Mouse (Mus musculus) embryonic facial prominence, embryonic 10.5 days (tissue): Measurements from ENCODE around the gene AI837181. TPM values are rescaled to one million over a fixed set of nuclear protein-coding genes. Genes with fewer than 3 reads are reported as not detected.

Experiments used
- DNase-seq: peaks from one replicate; pipeline ENCODE4 v3.0.0-alpha.2; 2017; ENCODE audit warnings: low spot score
- H3K27ac ChIP-seq: fragments of 300-500 bp; sonication (generic); replicated peaks from 2 replicates; pipeline ENCODE4 v1.5.1; 2016; ENCODE audit warnings: mild to moderate bottlenecking
- H3K27me3 ChIP-seq: fragments of 300-500 bp; sonication (generic); replicated peaks from 2 replicates; pipeline ENCODE4 v1.6.1; 2016; ENCODE audit warnings: low read depth, mild to moderate bottlenecking; ENCODE audit not compliant: poor library complexity, severe bottlenecking
- H3K36me3 ChIP-seq: fragments of 300-500 bp; sonication (generic); replicated peaks from 2 replicates; pipeline ENCODE4 v1.6.1; 2016; ENCODE audit warnings: mild to moderate bottlenecking, moderate library complexity
- H3K4me1 ChIP-seq: fragments of 300-500 bp; sonication (generic); 2 replicates; pipeline ENCODE4 v1.6.1; 2016
- H3K4me3 ChIP-seq: fragments of 300-500 bp; sonication (generic); 2 replicates; pipeline ENCODE4 v1.5.1; 2016; ENCODE audit warnings: mild to moderate bottlenecking, moderate library complexity
- H3K9me3 ChIP-seq: fragments of 300-500 bp; sonication (generic); 2 replicates; pipeline ENCODE4 v1.6.1; 2016; ENCODE audit warnings: mild to moderate bottlenecking
- WGBS: fragments of 180-500 bp; shearing (Covaris S2); methylation state at CpG from one replicate; pipeline ENCODE4 v1.1.7; 2016; 5-methylcytosine and 5-hydroxymethylcytosine counted together
- polyA plus RNA-seq: library from polyadenylated mRNA; unstranded; fragments of >200 nt; fragmentation: Nextera tagmentation; extraction: Ambion mirVana; gene quantifications from 2 replicates; pipeline ENCODE4 v1.2.1, GENCODE M21; 2016

Gene AI837181
- polyA plus RNA-seq, 1 experiment from 2014 or later: 55.0 TPM

DNA sequence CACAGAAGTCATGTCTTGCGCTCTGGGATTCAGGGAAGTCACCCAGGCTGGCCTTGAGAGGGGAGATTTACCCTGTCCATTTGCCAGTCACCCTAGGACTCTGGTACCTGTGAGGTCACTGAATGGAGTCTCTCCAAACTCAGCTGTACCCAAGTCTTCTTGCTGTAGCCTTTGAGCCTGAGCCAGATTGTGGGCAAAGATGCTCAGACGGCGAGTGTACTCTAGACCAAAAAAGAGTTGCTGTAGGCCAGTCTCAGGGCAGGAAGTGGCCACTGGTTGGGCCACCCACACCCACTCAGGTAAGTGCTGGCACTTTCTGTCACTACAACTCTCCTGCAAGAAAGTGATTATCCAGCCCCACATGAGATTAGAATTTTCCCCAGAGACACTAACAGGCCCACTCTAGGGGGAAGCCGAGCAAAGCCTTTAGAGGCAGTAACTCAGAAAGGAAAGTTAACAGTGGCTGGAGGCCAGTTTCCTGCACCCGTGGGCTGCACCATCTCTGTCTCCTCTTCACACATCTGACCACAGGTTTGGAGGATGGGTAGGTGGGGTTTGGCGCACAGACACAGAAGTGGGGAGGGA is 42.1 kb downstream of the AI837181 start:
- Histone ChIP-seq H3K4me3 (no peak overlapping the region), H3K9me3 (no peaks in the 10 kb centered on the region), H3K27me3 (no peaks in the 10 kb centered on the region), H3K36me3 (peaks cover 67% of the 10 kb centered on the region), H3K4me1 (peaks cover 10% of the 10 kb centered on the region), H3K27ac (no peak overlapping the region)
- DNase-seq: no peak
- 92% methylated on average over 6 of the region's 6 CpGs for WGBS

DNA sequence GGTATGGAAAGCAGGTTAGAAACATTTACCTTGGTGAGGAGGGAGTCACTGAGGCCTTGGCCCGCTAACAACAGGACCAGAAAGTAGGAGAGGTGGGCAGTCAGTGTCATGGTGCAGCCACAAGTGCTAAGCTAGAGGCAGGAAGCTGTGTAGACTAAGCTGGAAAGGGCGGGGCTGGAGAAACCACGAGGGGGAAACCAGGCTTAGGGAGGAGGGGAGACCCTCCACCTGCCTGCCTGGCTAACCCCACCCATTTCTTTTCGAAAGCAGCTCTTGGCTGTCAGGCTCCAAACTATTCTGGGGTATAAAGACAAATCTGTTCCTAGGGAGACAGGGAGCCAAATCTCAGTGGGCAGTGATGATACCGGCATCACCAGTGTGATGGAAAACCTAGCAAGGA is 43.4 kb downstream of the AI837181 start, which contains the start of gene Ctsw:
Gene Ctsw, minus strand, starts transcription at position 134 of the 400 bp plus-strand sequence.
- Histone ChIP-seq H3K36me3 (peaks cover 55% of the 10 kb centered on the region), H3K27ac (no peak within 1 kb of the TSS), H3K9me3 (no peaks in the 10 kb centered on the region), H3K4me3 (no peak within 1 kb of the TSS), H3K27me3 (no peaks in the 10 kb centered on the region), H3K4me1 (peaks cover 10% of the 10 kb centered on the region)
- no peak for DNase-seq
- WGBS: 56% methylated on average over 5 of the region's 5 CpGs

DNA sequence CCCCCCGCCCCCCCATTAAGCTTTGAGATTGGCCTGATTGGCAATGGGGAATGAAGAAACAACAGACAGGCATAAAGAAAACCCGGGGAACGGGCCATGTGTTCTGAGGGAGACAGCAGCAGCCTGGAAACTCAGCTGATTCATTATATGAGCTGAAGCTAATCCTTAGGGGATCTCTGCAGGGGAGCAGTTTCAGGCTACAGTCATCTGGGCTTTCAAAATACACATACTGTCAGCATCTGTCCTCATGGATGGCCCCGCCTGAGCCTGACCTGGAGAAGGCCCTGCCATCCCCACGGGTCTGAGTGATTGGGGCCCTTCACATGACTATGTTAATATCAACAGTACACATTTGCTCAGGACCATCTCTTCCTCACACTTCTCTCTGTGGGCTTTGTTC is 46.9 kb downstream of the AI837181 start:
- Histone ChIP-seq H3K4me3 (no peak overlapping the region), H3K9me3 (no peaks in the 10 kb centered on the region), H3K36me3 (peaks cover 29% of the 10 kb centered on the region), H3K27ac (no peak overlapping the region), H3K4me1 (peaks cover 30% of the 10 kb centered on the region), H3K27me3 (no peaks in the 10 kb centered on the region)
- 61% methylated on average over 5 of the region's 5 CpGs for WGBS
- DNase-seq: no peak

DNA sequence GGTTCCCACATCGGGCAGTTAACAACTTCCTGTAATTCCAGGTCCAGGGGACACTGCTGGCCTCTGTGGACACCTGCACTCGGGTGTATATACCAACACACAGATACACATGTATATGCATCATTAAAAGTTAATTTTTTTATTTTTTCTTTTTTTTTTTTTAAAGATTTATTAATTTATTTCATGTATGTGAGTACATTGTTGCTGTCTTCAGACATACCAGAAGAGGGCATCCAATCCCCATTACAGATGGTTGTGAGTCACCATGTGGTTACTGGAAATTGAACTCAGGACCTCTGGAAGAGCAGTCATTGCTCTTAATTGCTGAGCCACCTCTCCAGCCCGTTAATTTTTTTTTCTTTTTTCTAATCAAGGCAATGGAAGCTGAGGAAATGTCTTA is 47.9 kb downstream of the AI837181 start:
- Histone ChIP-seq H3K4me1 (peaks cover 32% of the 10 kb centered on the region), H3K9me3 (no peaks in the 10 kb centered on the region), H3K27me3 (no peaks in the 10 kb centered on the region), H3K36me3 (peaks cover 29% of the 10 kb centered on the region), H3K27ac (no peak overlapping the region), H3K4me3 (peak overlapping the region; percentile 81; the same call in 1 of the 2 replicates)
- 80% methylated on average over 3 of the region's 3 CpGs for WGBS
- no peak for DNase-seq

DNA sequence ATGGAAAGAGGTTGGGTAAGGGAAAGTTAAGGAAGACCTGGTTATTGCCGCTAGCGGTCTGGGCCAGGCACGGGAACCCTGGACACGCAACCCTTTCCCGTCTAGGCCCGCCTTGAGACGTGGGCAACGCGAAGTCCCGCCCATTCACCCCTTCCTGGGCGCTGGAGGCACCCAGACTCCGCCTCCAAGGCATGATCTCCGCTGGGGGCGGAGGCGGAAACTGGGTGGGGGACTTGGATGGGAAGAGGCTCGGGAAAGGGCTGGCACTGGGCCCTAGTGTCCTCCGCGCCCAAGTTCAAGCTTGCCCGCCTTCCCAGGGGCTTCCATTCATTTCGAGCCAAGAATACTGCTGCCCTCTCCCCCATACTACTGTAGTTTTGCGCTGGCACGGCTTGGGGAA is 48.8 kb downstream of the AI837181 start, which contains the start of gene Efemp2:
Gene Efemp2, plus strand, starts transcription at position 235 of the 400 bp plus-strand sequence.
- Histone ChIP-seq H3K27me3 (no peaks in the 10 kb centered on the region), H3K36me3 (peaks cover 29% of the 10 kb centered on the region), H3K27ac (peak within 1 kb of the TSS; percentile 95), H3K4me1 (peaks cover 32% of the 10 kb centered on the region), H3K4me3 (peak within 1 kb of the TSS; percentile 81), H3K9me3 (no peaks in the 10 kb centered on the region)
- DNase-seq: peak; percentile 84
- WGBS: 2% methylated on average over 22 of the region's 22 CpGs

DNA sequence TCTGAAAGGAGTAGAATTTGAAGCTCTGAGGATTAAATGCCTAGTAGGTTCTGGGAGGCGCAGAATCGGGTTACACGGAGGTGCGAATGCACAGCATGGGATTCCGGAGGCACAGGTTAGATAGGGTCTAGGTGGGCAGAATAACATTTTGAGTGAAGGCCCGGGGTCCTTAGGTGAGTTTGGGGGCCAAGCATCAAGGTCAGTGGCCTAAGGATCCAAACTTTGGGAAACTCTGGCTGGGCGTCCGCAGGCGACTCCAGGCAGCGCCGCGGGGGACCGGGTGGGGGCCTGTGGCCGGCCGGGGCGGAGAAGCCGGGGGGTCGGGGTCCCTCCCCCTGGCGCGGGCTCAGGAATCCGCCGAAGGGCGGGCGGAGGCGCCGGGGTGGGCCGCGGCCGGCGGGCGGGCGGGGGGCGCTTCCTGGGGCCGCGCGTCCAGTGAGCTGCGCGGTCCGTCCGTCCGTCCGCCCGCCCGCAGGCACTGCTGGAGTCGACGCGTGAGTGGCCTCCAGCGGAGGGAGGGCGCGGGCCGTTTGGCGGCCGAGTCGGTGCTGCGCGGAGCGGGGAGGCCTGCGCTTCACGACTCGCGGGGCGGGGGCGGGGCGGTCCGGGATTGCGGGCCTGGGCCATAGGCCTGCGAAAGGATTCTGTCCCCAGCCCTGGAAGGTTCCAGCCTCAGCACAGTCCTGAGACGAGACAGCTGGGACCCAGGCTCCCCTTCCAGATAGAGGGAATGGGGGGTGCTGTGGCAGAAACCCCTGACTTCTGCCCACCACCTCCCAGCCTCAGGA is 49.5 kb downstream of the AI837181 start:
- no peaks in the 10 kb centered on the region for H3K9me3 ChIP-seq
- no peaks in the 10 kb centered on the region for H3K27me3 ChIP-seq
- H3K4me1 ChIP-seq: peaks cover 32% of the 10 kb centered on the region
- peak overlapping the region; percentile 95 for H3K27ac ChIP-seq
- peaks cover 36% of the 10 kb centered on the region for H3K36me3 ChIP-seq
- H3K4me3 ChIP-seq: peak overlapping the region; percentile 81
- peak; percentile 69 for DNase-seq
- WGBS: 1% methylated on average over 68 of the region's 68 CpGs

DNA sequence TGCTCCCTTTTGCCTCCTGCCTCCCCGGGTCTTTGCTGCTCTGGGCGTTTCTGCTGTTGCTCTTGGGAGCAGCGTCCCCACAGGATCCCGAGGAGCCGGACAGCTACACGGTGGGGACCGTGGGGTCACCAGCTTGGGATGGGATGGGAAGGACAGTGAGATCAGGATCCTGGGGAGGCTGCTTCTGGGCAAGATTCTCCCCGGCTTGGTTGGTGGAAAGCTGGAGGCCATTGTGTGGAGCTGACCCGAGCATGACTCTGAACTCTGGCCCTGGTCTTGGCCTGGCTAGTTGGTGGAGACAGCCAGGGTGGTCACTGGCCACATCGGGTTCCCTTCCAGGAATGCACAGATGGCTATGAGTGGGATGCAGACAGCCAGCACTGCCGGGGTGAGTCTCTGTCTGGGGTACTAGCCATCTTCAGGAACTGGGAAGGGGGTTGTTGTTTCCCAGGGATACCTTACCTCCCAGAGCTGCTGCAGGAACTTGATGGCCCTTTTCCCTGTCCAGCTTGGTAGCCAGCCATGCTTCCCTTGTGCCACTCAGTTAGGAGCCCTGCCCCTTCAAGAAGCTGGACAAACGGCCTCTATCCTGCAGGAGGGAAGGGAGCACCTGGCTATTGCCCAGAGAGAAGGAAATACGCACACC is 50.2 kb downstream of the AI837181 start:
- Histone ChIP-seq H3K4me1 (peaks cover 32% of the 10 kb centered on the region), H3K4me3 (peak overlapping the region; percentile 81), H3K9me3 (no peaks in the 10 kb centered on the region), H3K27ac (peak overlapping the region; percentile 95), H3K36me3 (peaks cover 43% of the 10 kb centered on the region), H3K27me3 (no peaks in the 10 kb centered on the region)
- no peak for DNase-seq
- 23% methylated on average over 13 of the region's 13 CpGs for WGBS

Other genes with a start within 250 kb of the AI837181 start
- gene Pacs1, start 152.0 kb upstream of the AI837181 start, polyA plus RNA-seq: 24.8 and 25.6 TPM in 2 replicates
- 456 and 467 TPM in 2 replicates for gene Sf3b2, start 129.7 kb upstream of the AI837181 start, polyA plus RNA-seq
- gene Gal3st3, start 126.8 kb upstream of the AI837181 start, polyA plus RNA-seq: 8.5 and 8.6 TPM in 2 replicates
- not detected in 2 replicates for gene Catsper1, start 89.4 kb upstream of the AI837181 start, polyA plus RNA-seq
- gene Cst6, start 75.6 kb upstream of the AI837181 start, polyA plus RNA-seq: 0.24 and 0.65 TPM in 2 replicates
- gene Eif1ad, start 58.4 kb upstream of the AI837181 start, polyA plus RNA-seq: 90.4 and 93.7 TPM in 2 replicates
- 570 and 593 TPM in 2 replicates for gene Banf1, start 58.0 kb upstream of the AI837181 start, polyA plus RNA-seq
- gene Sart1, start 36.4 kb upstream of the AI837181 start, polyA plus RNA-seq: 89.4 and 96.6 TPM in 2 replicates
- gene Tsga10ip, start 22.6 kb upstream of the AI837181 start, polyA plus RNA-seq: 0.28 and 0.72 TPM in 2 replicates
- gene Drap1, start 165 bp upstream of the AI837181 start, polyA plus RNA-seq: 222 and 242 TPM in 2 replicates
- not detected in 2 replicates for gene Fosl1, start 22.4 kb downstream of the AI837181 start, polyA plus RNA-seq
- gene Ccdc85b, start 32.8 kb downstream of the AI837181 start, polyA plus RNA-seq: 6.2 and 7.4 TPM in 2 replicates
- gene Fibp, start 35.5 kb downstream of the AI837181 start, polyA plus RNA-seq: 101 and 109 TPM in 2 replicates
- 1.1 and 1.5 TPM in 2 replicates for gene Ctsw, start 43.4 kb downstream of the AI837181 start, polyA plus RNA-seq
- gene Efemp2, start 48.8 kb downstream of the AI837181 start, polyA plus RNA-seq: 75.8 and 80.6 TPM in 2 replicates
- 41.1 and 45.1 TPM in 2 replicates for gene Mus81, start 63.3 kb downstream of the AI837181 start, polyA plus RNA-seq
- 3,028 and 3,069 TPM in 2 replicates for gene Cfl1, start 65.3 kb downstream of the AI837181 start, polyA plus RNA-seq
- gene 1700020D05Rik, start 78.6 kb downstream of the AI837181 start, polyA plus RNA-seq: not detected in 2 replicates
- 6.3 and 8.4 TPM in 2 replicates for gene Snx32, start 85.4 kb downstream of the AI837181 start, polyA plus RNA-seq
- 0.83 and 1.3 TPM in 2 replicates for gene Ovol1, start 135.5 kb downstream of the AI837181 start, polyA plus RNA-seq
- gene Ap5b1, start 142.9 kb downstream of the AI837181 start, polyA plus RNA-seq: 2.1 and 2.6 TPM in 2 replicates
- gene Rnaseh2c, start 176.7 kb downstream of the AI837181 start, polyA plus RNA-seq: 174 and 177 TPM in 2 replicates
- gene Kat5, start 185.1 kb downstream of the AI837181 start, polyA plus RNA-seq: 59.7 and 60.7 TPM in 2 replicates
- 34.3 and 36.8 TPM in 2 replicates for gene Rela, start 212.3 kb downstream of the AI837181 start, polyA plus RNA-seq
- 28.7 and 31.2 TPM in 2 replicates for gene Sipa1, start 238.6 kb downstream of the AI837181 start, polyA plus RNA-seq